Mouse (Mus musculus) lung, adult 10 weeks (tissue): ENCODE measurements around the gene Prl. TPM values are rescaled to one million over a fixed set of nuclear protein-coding genes. Genes with fewer than 3 reads are reported as not detected.

Source experiments
- polyA plus RNA-seq: library from polyadenylated mRNA; stranded (reverse); fragments of 350-450 nt; fragmentation: Illumina TruSeq; extraction: RNeasy Lipid Tissue Mini Kit (QIAGEN cat#74804); gene quantifications from one replicate; pipeline ENCODE4 v1.2.3, GENCODE M21; 2014; ENCODE audit warnings: low read depth, low replicate concordance; ENCODE audit not compliant: insufficient read depth

Prl gene
- polyA plus RNA-seq = not detected

GRCm38 (mm10) chr13:27057270-27057669, at the start of gene Prl:
Prl (plus strand) TSS chr13:27057570.

GRCm38 (mm10) chr13:27093890-27094289, 36.5 kb downstream of the Prl start, which contains the start of gene Prl3d1:
Prl3d1 (plus strand) TSS chr13:27094190.

Other genes with a start within 250 kb of the Prl start
- not detected for gene Prl3d1, start 36.6 kb downstream of the Prl start, polyA plus RNA-seq
- not detected for gene Prl3d2, start 64.1 kb downstream of the Prl start, polyA plus RNA-seq
- not detected for gene Prl3d3, start 99.2 kb downstream of the Prl start, polyA plus RNA-seq
- not detected for gene Prl3c1, start 139.1 kb downstream of the Prl start, polyA plus RNA-seq
- gene Prl3b1, start 184.3 kb downstream of the Prl start, polyA plus RNA-seq = not detected
- gene Prl3a1, start 201.9 kb downstream of the Prl start, polyA plus RNA-seq = not detected